Mouse (Mus musculus): ENCODE data around the gene Armc9.

GRCm38 (mm10) chr1:86143165-86143564 lies 11.4 kb upstream of the Armc9 start:
- TF ChIP-seq CTCF (IDR thresholded peaks at IDR 0.05; ENCODE audit: borderline replicate concordance, insufficient read depth, low read length) (no peak), POLR2A (IDR thresholded peaks at IDR 0.05; ENCODE audit: low read depth, low read length) (no peak)

All from embryonic fibroblast, embryonic 13.5 days (primary cell).